In genomic region chr15:99767467-99767866, GRCm38 (mm10) we compare ENCODE assay signal across 30 mouse cellular contexts.
"Had no signal": no experiment of that assay in that cellular context is flagged by ENCODE, and none has a peak within 500 bp of the region (broad histone marks: within the 10 kb centered on the region; RNA-seq: fewer than 3 reads in every experiment).

No protein-coding gene starts in this region.

- H3K4me3 ChIP-seq: limb, embryonic 10.5 days; limb, embryonic 12.5 days; limb, embryonic 13.5 days; limb, embryonic 15.5 days; liver, embryonic 12.5 days; liver, embryonic 13.5 days; liver, embryonic 15.5 days; lung, embryonic 15.5 days; megakaryocyte, embryonic 14.5 days; midbrain, embryonic 10.5 days; midbrain, embryonic 12.5 days; midbrain, embryonic 13.5 days; midbrain, embryonic 15.5 days; myocyte; neural tube, embryonic 12.5 days had no signal

- ATAC-seq: liver, embryonic 12.5 days; liver, postnatal 0 days; lung, postnatal 0 days; midbrain, embryonic 13.5 days; midbrain, embryonic 15.5 days; midbrain, embryonic 16.5 days had no signal

- H3K27ac ChIP-seq: limb, embryonic 10.5 days; limb, embryonic 12.5 days; limb, embryonic 13.5 days; limb, embryonic 15.5 days; liver, embryonic 12.5 days; liver, embryonic 13.5 days; liver, embryonic 14.5 days; liver, embryonic 15.5 days; lung, embryonic 15.5 days; macrophage; midbrain, embryonic 10.5 days; midbrain, embryonic 12.5 days; midbrain, embryonic 13.5 days; midbrain, embryonic 15.5 days; neural tube, embryonic 12.5 days had no signal

- H3K9me3 ChIP-seq: limb, embryonic 10.5 days; limb, embryonic 12.5 days; limb, embryonic 13.5 days; limb, embryonic 15.5 days; liver, embryonic 12.5 days; liver, embryonic 13.5 days; liver, embryonic 15.5 days; lung, embryonic 15.5 days; midbrain, embryonic 10.5 days; midbrain, embryonic 12.5 days; midbrain, embryonic 13.5 days; midbrain, embryonic 15.5 days; neural tube, embryonic 12.5 days had no signal

- H3K27me3 ChIP-seq: limb, embryonic 12.5 days; limb, embryonic 13.5 days; limb, embryonic 15.5 days; lung, embryonic 15.5 days; megakaryocyte, embryonic 14.5 days; midbrain, embryonic 12.5 days; midbrain, embryonic 13.5 days; midbrain, embryonic 15.5 days; neural tube, embryonic 12.5 days had no signal

- H3K9ac ChIP-seq: limb, embryonic 12.5 days; limb, embryonic 13.5 days; limb, embryonic 15.5 days; liver, embryonic 12.5 days; liver, embryonic 13.5 days; liver, embryonic 14.5 days; liver, embryonic 15.5 days; liver, postnatal 0 days; lung, embryonic 14.5 days; lung, embryonic 15.5 days; midbrain, embryonic 12.5 days; midbrain, embryonic 13.5 days; midbrain, embryonic 15.5 days; neural tube, embryonic 12.5 days had no signal

- H3K36me3 ChIP-seq: liver, embryonic 13.5 days; liver, embryonic 15.5 days; lung, embryonic 15.5 days had no signal

- DNase-seq: left cerebral cortex, postnatal 4 days; liver; liver, embryonic 13.5 days; liver, postnatal 0 days; lung, adult 18-20 months; lung, adult 2 months; lung, embryonic 14.5 days; lung, postnatal 10 days; lung, postnatal 14 days; lung, postnatal 36 days; lung, postnatal 4 days; midbrain, embryonic 14.5 days had no signal
